Mouse (Mus musculus): Measurements from ENCODE around the gene Doc2g.
A peak's percentile ranks its signal among the peaks of the same experiment; 100 is the strongest.

Doc2g gene

DNA sequence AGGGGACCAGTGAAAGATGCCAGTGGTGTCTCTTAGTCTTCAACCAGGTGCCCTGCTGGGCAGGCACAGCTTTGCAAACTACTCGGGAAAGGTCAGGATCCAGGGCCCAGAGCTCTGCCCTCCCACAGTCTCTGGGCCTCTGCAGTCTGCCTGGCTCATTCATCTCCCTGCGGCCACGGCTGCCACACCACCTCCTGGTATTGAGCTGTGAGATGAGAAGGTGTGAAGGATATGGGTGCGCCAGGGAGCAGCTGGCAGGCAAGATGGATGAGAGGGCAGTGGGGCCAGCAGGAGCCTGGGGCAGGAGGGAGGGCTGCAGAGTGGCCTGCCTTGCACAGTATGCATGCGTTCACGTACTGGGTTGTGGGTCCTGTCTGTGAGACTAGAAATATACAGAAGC, 12.3 kb upstream of the Doc2g start:
- DNase-seq (ENCODE audit: low spot score in 2 of 2) = no peak

DNA sequence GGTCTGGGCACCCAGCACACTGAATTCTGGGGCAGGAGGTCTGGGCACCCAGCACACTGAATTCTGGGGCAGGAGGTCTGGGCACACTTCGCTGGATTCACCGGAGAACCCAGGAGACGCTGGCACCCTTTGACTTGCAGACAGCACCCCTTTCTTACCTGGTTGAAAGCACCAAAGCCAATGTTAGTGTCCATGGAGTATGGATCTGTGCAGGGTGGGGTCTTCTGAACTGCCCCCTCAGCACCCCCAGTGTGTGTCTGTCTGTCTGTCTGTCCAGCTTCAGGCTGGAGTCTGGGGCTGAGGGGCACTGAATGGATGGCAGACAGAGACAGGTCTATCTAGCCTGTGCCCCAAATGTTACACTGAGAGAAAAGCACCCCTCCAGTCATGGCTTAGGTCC, 11.6 kb upstream of the Doc2g start:
- no peak for DNase-seq (ENCODE audit: low spot score in 2 of 2)

DNA sequence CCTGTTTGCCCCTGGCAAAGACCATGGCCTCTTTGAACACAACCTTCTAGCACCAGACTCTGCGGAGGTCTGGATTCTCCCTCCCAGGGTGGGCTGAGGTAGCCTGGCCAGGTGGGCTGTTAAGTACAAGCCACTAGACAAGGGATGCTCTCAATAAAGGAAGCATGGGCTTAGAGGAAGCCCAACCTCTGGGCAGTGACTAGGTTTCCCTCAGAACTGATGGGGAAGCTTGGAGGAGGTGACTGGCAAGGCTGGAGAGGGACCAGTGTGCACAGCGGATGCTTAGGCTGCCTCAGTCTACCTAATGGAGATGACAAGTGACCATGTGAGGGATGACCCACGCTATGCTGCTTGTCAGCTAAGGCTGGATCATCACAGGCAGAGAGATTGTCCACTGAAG, 11.1 kb upstream of the Doc2g start:
- DNase-seq (ENCODE audit: low spot score in 2 of 2) = no peak

DNA sequence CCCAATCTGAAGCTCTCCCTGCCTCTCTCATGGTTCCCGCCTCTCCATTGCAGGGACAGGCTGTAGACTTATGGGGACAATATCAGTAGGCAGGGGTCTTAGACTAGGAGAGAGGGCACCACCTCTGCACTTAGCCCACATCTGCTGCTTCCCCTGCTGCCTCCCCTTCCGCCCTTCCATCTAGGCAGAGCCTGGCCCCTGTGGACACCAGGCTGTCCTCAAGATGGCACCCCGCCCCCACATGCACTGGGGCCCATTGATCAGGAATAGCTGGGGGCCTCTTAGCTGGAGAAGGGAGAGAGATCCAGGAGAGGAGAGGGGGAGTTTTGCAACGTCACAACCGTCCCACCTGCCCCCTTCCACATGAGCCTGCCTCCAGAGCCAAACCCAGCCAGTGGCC, 10.7 kb upstream of the Doc2g start, which contains the start of gene Tbx10:
TSS of gene Tbx10 (plus strand) at position 337 of the 400 bp plus-strand sequence.
- DNase-seq (ENCODE audit: low spot score in 2 of 2) = no peak

DNA sequence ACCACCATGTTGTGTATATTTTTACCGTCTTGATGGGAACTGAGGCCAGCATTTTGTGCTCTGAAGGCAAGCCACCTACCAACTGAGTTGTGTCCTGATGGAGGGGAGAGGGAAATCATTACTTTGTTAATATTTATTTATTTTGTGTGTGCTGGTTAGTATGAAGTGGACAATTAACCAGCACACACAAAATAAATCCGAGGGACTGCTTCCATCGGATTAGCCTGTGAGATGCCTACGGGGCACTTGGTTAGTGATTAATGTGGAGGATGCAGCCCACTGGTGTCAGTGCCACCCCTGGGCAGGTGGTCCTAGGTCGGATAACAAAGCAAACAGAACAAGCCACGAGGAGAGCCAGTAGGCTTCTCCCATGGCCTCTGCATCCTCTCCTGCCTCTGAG, 8.2 kb upstream of the Doc2g start:
- no peak for DNase-seq (ENCODE audit: low spot score in 2 of 2)

DNA sequence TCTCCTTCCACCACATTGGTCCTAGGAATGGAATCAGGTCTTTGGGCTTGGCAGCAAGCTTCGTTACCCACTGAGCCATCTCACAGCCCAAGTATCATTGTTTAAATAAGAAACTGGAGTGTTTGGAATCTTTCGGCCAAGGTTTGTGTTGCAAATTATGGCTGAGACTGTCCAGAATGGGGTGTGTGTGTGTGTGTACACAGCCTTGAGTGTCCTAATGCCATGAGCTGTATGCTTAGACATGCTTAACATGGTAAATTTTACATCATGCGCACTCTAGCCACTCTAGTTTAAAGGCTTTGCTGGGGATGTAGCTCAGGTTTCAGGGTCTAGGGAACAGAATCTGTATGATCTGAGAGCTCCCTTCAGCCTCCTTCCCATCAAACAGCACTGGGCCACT, 7.6 kb upstream of the Doc2g start:
- DNase-seq (ENCODE audit: low spot score in 2 of 2) = no peak

DNA sequence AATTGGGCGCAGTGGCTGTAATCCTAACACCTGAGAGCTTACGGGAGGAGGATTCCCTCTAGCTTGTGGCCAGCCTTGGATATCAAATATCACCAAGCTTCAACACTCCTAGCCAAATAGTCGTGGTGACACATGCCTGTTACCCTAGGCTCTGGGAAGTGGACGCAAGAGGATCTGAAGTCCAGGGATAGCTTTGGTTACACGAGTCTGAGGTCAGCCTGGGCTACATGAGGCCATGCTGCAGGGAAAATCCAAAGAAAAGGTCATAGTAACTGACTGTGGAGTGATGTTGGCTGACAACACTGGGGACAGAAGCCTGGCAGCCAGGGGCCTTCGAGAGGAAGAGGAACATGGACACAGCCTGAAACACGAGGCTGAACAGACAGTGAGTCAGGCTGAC, 7.0 kb upstream of the Doc2g start:
- no peak for DNase-seq (ENCODE audit: low spot score in 2 of 2)

DNA sequence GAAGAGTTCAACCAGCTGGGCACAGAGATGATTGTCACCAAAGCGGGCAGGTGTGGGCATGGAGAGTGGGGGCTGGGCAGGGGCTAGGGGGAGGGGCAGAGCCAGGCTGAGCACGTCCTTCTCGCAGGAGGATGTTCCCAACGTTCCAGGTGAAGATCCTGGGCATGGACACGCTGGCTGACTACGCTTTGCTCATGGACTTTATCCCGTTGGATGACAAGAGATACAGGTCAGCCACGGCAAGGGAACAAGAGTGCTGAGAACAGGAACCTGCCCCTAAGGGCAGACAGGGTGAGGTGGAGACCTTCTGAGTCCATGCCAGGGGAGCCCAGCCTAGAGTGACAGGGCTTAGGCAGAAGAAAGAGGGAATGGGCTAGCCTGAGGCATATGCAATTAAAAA, 6.4 kb upstream of the Doc2g start:
- no peak for DNase-seq (ENCODE audit: low spot score in 2 of 2)

DNA sequence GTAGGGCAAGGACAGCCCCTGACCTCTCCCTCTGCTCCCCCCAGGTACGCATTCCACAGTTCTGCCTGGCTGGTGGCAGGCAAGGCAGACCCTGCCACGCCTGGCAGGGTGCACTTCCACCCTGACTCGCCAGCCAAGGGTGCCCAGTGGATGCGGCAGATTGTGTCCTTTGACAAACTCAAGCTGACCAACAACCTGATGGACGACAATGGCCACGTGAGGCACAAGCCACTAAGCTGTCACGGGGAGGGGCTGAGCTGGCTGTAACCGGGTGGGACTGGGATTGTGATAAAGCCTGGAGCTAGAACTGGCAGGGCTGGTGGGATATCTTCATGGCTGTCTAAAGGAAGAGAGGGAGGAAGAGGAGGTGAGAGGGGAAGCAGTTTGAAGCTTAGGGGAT, 5.9 kb upstream of the Doc2g start:
- DNase-seq (ENCODE audit: low spot score in 2 of 2) = no peak

DNA sequence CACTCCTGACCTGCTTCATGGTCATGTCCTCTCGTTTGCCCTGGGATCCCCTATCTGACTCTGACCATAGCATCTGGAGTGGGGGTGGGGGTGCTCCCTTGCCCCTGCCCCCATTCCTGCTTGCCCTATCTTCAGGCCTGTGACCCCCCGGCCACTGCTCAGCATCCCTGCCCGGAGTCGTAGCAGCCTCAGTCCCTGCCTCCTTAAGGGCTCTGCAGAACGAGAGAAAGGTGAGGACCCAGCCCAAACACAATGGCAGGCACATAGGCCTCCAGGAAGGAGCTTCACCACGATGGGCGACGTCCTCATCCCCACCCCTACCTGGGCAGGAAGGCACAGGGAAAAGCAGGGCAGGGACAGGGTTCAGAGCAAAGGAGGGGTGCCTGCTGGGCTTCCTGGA, 4.8 kb upstream of the Doc2g start:
- no peak for DNase-seq (ENCODE audit: low spot score in 2 of 2)

DNA sequence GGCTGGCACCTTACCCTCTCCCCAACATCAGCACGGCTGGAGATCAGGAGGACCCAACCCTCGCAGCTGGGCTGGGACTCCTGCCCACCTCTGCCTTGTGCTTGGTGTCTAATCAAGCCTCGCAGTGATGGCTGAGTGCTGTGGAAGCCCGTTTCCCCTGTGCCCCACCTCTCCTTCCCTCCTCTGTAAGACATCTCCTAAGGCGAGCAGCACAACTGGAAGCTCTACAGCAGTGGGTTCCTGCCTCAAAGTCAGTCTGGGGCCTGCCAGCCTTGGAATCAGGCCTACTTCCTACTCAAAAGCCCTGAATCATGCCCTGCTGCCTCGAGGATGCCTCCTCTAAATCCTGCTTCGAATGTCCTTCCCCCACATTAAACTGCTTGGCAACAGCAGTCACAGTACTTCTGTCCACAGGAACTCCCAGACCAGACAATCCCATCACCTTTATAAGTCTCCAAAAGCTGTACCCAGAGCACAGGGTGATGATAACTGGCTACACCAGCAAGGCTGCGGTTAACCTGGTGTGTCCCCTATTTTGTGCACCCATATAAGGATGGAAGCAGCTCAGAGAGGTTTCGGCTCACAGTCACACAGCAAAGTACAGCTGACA, 3.9 kb upstream of the Doc2g start:
- no peak for DNase-seq (ENCODE audit: low spot score in 2 of 2)

DNA sequence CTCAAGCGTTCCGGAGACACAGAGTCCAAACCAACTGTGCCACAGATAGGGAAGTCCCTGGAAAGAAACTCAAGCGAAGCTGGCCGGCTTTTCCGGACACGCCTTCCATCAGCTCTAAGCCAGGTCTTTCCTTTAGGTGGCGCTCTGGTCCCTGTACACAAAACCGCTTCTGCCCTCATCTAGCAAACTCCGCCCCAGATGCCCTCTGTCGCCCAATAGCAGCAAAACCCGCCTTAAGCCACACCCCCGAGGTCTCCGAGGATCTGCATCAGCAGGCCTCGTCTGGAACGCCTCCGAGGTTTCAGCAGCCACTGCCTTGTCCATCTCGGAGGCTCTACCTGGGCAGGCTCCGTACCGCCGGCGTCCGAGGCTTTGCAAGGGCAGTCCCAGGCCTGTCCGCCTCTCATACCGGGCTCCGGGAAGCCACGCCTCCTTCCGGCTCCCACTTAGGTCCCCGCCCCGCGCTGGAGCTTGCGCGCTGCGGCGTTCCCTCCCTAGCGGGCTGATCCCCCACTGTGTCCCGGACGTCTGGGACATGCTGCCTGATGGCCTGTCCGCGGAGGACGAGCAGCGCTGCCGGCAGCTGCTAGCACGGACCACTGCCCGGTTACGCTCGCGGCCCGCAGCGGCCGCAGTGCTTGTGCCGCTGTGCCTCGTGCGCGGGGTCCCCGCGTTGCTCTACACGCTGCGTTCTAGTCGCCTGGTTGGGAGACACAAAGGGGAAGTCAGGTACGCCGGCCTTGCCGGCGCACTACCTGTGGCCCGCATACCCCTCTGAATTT, 2.8 kb upstream of the Doc2g start, which contains the start of the genes Nudt8 and Gm49405:
TSS of gene Nudt8 (plus strand) at position 462 of the 782 bp plus-strand sequence.
TSS of gene Gm49405 (plus strand) at position 508 of the 782 bp plus-strand sequence.
- DNase-seq (ENCODE audit: low spot score in 2 of 2) = peak; percentile 96

DNA sequence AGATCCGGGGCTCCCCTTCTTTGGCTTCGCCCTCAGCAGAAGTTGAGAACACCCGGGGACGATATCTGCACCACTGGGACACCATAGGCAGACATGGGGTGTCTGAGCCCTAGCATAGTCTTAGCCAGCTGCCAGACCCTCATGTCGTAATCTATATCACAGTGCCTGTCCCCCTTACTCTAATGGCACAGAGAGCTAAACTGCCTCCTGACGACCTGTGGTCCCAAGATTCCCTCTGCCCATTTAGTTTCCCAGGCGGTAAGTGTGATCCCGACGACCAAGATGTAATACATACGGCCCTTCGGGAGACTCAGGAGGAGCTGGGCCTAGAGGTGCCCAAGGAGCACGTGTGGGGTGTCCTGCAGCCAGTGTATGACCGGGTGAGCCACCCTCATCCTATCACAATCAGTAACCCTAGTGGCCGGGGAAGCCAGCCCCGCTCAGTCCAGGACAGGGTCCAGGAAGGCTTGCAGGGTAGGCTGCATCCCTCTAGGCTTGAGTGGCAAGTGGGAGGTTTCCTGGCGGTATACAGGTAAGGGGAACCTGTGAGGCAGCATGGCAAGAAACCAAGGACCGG, 2.1 kb upstream of the Doc2g start:
- DNase-seq (ENCODE audit: low spot score in 2 of 2) = peak in 1 of 2 experiments; percentile 67

DNA sequence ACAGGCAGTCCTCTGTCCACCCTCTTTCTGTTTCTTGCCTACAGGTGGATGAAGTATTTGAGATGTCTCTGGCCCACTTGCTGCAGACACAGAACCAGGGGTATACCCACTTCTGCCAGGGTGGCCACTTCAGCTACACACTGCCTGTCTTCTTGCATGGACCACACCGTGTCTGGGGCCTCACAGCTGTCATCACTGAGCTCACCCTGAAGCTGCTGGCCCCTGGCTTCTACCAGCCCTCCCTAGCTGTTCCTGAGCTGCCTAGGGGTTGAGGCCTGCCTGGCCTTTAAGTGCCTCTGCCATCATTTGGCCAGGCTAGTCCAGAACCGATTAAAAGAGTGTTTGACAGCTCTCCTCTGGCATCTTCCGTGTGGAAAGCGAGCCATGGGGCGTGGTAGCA, 1.4 kb upstream of the Doc2g start:
- peak in 1 of 2 experiments; percentile 64 for DNase-seq (ENCODE audit: low spot score in 2 of 2)

DNA sequence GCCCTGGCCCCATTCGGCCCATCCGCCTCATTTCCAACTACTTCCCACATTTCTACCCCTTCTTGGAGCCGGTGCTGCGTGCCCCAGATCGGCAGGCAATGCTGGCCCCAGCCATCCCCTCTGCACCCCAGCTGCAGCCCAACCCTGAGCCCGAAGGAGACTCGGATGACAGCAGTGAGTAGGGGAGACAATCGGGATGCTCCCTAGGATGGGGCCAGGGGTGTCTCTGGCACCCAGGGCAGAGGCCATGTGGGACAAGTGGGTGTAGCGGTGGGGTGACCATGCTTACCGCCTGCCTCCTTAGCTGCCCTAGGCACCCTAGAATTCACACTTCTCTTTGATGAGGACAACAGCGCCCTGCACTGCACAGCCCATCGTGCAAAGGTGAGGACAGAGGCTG, 528 bp downstream of the Doc2g start:
- no peak for DNase-seq (ENCODE audit: low spot score in 2 of 2)

DNA sequence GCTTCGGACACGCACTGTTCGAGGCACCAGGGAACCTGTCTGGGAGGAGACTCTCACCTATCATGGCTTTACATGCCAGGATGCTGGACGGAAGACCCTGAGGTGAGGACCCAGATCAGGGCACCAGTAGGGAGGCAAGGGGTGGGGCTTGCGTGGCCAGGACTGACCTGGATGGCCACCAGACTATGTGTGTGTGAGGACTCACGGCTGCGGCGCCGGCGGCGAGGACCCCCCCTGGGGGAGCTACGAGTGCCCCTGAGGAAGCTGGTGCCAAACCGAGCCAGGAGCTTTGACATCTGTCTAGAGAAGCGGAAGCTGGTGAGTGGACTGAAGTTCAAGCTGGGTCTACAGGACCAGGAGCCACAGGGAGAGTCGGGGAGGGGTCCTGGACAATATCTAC, 1.2 kb downstream of the Doc2g start:
- DNase-seq (ENCODE audit: low spot score in 2 of 2) = no peak

DNA sequence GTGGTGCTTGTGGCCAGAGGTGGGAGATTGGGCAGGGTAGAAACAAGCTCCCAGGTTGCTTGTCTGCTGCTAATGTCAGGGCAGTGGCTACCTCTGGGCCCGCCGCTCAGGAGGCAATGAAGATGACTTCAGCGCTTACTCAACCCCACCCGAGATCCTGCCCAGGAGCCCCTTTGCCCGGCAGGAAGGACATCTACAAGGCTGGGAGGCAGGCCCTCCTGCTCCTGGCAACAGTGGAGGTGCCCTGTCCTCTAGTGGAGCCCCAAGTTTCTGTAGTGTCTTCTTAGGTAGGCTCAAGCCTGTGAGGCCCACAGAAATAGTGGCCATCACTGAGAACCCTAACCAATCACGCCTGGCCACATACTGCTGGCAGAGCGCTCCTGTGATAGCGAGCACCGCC, 2.0 kb downstream of the Doc2g start:
- peak in 1 of 2 experiments; percentile 10 for DNase-seq (ENCODE audit: low spot score in 2 of 2)

DNA sequence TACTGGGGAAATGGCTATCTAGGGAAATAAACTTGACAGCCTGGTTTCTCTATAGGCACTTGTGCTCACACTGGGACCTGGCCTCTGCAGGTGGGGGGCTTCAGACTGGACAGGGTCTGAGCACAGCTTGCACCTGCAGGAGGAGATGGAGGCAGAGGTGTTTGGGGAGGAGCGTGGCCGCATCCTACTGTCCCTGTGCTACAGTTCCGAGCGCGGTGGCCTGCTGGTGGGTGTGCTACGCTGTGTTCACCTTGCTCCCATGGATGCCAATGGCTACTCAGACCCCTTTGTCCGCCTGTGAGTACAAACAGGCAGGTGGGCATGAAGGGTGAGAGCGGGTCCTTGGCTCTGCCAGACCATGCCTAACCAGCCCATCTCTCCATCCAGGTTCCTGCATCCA, 2.9 kb downstream of the Doc2g start:
- no peak for DNase-seq (ENCODE audit: low spot score in 2 of 2)

DNA sequence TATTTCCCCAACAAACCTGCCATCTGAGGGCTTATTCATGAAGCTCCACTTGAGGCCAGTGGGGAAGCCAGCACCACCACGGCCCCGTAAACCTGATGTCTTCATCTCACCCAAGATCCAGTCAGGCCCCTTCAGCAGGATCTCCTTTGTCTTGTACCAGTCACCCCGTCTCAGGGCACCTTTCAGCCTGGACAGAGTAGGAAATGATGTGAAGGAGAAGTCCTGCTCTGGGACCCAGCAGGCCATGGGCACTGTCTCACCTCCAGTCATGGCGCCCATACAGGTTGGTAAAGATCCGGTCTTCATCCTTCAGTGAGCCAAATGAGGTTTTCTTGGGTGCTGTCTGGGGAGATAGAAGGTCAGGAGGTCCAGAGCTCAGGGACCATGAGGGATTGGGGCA, 8.0 kb downstream of the Doc2g start:
- DNase-seq (ENCODE audit: low spot score in 2 of 2) = no peak

DNA sequence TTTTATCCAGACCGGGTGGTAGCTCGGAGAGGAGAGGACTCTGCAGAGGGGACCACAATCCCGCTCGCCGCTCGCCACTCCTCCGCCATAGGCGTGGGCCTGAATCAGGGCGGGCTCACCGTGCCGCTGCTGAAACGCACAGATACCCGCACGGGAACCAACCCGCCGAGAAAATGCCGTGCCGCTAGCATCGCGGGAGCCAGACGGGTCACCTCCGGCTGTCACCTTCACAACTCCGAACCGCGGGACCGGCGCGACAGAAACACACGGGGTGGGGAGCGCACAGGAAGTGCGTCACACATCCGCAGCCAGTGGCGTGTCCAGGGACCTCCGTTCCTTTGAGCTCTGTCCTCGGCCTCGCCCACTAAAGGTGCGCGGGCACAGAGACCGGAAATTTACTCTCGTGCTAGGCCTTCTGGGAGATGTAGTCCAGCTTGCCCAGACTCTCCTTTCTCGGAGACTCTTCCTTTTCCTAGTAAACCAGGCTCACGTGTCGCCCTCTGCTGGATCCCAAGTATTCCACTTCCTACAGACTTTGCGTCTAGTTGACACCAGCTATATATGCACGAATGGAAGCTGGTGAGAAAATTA, 9.4 kb downstream of the Doc2g start, which contains the start of gene Ndufv1:
TSS of gene Ndufv1 (minus strand) at position 375 of the 591 bp plus-strand sequence.
- DNase-seq (ENCODE audit: low spot score in 2 of 2) = peak; percentile 93 to 95

DNA sequence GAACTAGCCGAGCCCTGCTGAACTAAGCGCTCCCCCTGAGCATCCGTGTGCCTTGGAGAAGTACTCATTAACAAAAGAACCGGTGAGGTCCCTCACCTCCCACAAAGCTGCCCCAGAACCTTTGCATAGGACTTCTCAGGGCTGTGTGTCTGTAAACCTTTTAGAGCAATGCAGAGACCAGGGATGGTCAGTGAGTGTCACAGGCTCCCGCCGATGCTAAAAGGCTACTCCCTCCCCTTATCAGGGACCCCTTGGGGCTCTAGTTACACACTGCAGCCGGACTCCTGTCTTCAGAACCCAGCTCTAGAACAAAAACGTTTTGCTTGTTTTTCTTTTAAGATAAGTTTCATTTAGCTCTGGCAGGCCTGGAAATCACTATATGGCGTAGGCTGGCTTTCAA, 10.0 kb downstream of the Doc2g start:
- DNase-seq (ENCODE audit: low spot score in 2 of 2) = no peak

DNA sequence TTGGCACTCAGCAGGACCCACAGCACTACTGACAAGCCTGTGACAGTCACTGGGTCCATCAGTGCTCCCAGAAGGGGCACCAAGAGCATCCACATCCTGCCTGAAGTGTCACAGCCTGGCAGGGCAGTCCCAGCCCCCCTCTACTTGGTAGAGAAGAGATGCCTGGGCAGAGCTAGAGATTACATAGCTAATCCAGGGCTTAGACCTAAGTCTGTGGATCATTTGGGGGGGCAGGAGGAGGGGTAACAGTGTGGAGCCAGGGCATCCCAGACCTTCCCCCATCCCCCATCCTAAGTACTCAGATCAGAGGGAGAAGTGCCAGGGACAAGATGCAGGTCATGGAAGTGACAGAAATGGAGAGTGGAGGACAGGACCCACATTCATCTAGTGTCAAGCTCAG, 11.7 kb downstream of the Doc2g start:
- DNase-seq (ENCODE audit: low spot score in 2 of 2) = no peak

DNA sequence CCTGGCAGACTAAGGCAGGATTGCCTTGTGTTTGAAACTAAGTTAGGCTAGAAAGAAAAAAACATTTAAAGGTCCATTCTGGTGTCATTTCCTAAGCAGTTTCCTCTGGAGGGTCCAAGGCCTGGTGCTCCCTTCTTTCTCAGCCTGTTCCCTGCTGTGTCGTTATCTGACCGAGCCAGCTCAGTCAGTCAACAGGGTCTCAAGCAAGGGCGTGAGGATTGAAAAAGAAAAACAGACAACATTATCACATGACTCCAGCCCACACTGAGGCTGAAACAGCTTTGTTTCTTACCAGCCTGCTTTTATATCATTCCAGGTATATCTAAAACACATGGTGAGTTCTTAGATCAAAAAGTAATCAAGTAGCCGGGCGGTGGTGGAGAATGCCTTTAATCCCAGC, 12.5 kb downstream of the Doc2g start:
- DNase-seq (ENCODE audit: low spot score in 2 of 2) = no peak

Data from spleen, postnatal 4 days (tissue).